In the genomic region with DNA sequence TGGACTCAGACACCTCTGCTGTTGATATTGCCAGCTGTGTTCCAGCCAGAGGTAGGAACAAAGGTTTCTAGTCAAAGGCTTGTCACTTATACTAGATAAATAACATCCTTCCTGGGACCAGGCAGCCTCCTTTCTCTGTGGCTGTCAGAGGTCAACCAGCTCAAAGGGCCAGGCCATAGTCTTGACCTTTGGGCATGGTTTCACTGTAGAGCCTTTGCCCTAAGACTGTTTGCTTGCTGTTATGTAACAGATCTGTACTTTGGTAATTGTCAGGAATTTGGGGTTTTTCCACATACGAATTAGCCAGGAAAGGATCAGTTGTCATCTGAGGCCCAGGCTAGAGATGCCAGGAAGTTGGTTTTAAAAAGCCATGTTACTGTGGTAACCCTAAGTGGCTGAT, we compare ENCODE assay signal across 18 mouse cellular contexts. TPM values are rescaled to one million over a fixed set of nuclear protein-coding genes. Genes with fewer than 3 reads are reported as not detected.
DNase-seq lines count a peak whose midpoint lies in the region; ATAC-seq and TF ChIP-seq lines count a peak whose summit lies in the region.
"Had no signal": no experiment of that assay in that cellular context is flagged by ENCODE, and none has a peak within 500 bp of the region (broad histone marks: within the 10 kb centered on the region; RNA-seq: fewer than 3 reads in every experiment).

No protein-coding gene starts in this region.

- TF ChIP-seq POLR2A in liver, adult 2 months (IDR thresholded peaks at IDR 0.05; ENCODE audit: extremely low read depth, insufficient read depth, low read length), result no peak

- TF ChIP-seq CTCF in midbrain, postnatal 0 days (IDR thresholded peaks at IDR 0.05), result no peak
- no peak for TF ChIP-seq CTCF in liver, adult 2 months (IDR thresholded peaks at IDR 0.05; ENCODE audit: low read depth, low read length)

- ATAC-seq in forebrain, embryonic 11.5 days (replicated peaks; ENCODE audit: low FRiP score), result no peak
- ATAC-seq in midbrain, postnatal 0 days (ENCODE audit: low FRiP score), result no peak
- ATAC-seq in intestine, embryonic 15.5 days, result no peak
- no peak for ATAC-seq in erythroid progenitor cell, adult 5-6 weeks (replicated peaks; ENCODE audit: low FRiP score, poor library complexity, severe bottlenecking)

- peak; percentile 21 for DNase-seq in forebrain, embryonic 11.5 days (ENCODE audit: low spot score)
- DNase-seq in forebrain, embryonic 10.5 days (ENCODE audit: extremely low spot score, low spot score), result no peak
- DNase-seq in midbrain, embryonic 10.5 days (ENCODE audit: low spot score), result peak; percentile 14
- no peak for DNase-seq in midbrain, postnatal 0 days (ENCODE audit: low spot score)
- DNase-seq in liver, adult 2 months (ENCODE audit: extremely low read depth, low read depth, low spot score), result peak; percentile 100
- no peak for DNase-seq in right cerebral cortex, postnatal 25 days
- DNase-seq: B cell, adult 2 months; layer of hippocampus, adult 9-11 months had no signal

- H3K27me3 ChIP-seq in forebrain, embryonic 11.5 days (ENCODE audit: control insufficient read depth, insufficient read depth, low read length), result no peaks in the 10 kb centered on the region
- H3K27me3 ChIP-seq in forebrain, embryonic 10.5 days (ENCODE audit: poor library complexity, severe bottlenecking), result no peaks in the 10 kb centered on the region
- no peaks in the 10 kb centered on the region for H3K27me3 ChIP-seq in midbrain, embryonic 10.5 days (ENCODE audit: low read depth, poor library complexity, severe bottlenecking)
- no peaks in the 10 kb centered on the region for H3K27me3 ChIP-seq in midbrain, postnatal 0 days (ENCODE audit: insufficient read depth, low read length)
- no peaks in the 10 kb centered on the region for H3K27me3 ChIP-seq in liver, adult 2 months (ENCODE audit: control insufficient read depth, insufficient read depth, low read length)
- no peaks in the 10 kb centered on the region for H3K27me3 ChIP-seq in intestine, embryonic 15.5 days (replicated peaks)
- H3K27me3 ChIP-seq: forebrain, embryonic 12.5 days; hindbrain, embryonic 15.5 days had no signal

- no peaks in the 10 kb centered on the region for H3K4me1 ChIP-seq in forebrain, embryonic 11.5 days (replicated peaks; ENCODE audit: control insufficient read depth, insufficient read depth, low read length)
- peaks cover 6% of the 10 kb centered on the region for H3K4me1 ChIP-seq in forebrain, embryonic 10.5 days
- H3K4me1 ChIP-seq in midbrain, embryonic 10.5 days, result peaks cover 5% of the 10 kb centered on the region; the same call in 1 of the 2 replicates
- H3K4me1 ChIP-seq in midbrain, postnatal 0 days (ENCODE audit: insufficient read depth, low read length), result no peaks in the 10 kb centered on the region
- peaks cover 37% of the 10 kb centered on the region for H3K4me1 ChIP-seq in liver, adult 2 months (ENCODE audit: control insufficient read depth, insufficient read depth, low read length)
- H3K4me1 ChIP-seq in intestine, embryonic 15.5 days (replicated peaks), result no peaks in the 10 kb centered on the region
- H3K4me1 ChIP-seq: forebrain, embryonic 12.5 days; hindbrain, embryonic 15.5 days had no signal

- WGBS in forebrain, embryonic 11.5 days, result 64% methylated on average over 1 of the region's 1 CpGs
- WGBS in forebrain, embryonic 10.5 days, result 47% methylated on average over 1 of the region's 1 CpGs
- WGBS in midbrain, embryonic 10.5 days, result 57% methylated on average over 1 of the region's 1 CpGs
- WGBS in midbrain, postnatal 0 days, result 46% methylated on average over 1 of the region's 1 CpGs
- WGBS in liver, adult 2 months, result 3% methylated on average over 1 of the region's 1 CpGs
- WGBS in intestine, embryonic 15.5 days, result 32% methylated on average over 1 of the region's 1 CpGs

- no peak overlapping the region for H3K4me3 ChIP-seq in forebrain, embryonic 11.5 days (ENCODE audit: low read depth, low read length)
- H3K4me3 ChIP-seq in forebrain, embryonic 10.5 days, result no peak overlapping the region
- no peak overlapping the region for H3K4me3 ChIP-seq in midbrain, embryonic 10.5 days
- no peak overlapping the region for H3K4me3 ChIP-seq in midbrain, postnatal 0 days (ENCODE audit: low read depth, low read length)
- H3K4me3 ChIP-seq in liver, adult 2 months (ENCODE audit: insufficient read depth, low read depth, low read length), result no peak overlapping the region
- no peak overlapping the region for H3K4me3 ChIP-seq in intestine, embryonic 15.5 days (replicated peaks)
- H3K4me3 ChIP-seq: forebrain, embryonic 12.5 days; hindbrain, embryonic 15.5 days; myocyte had no signal

- H3K9me3 ChIP-seq in forebrain, embryonic 11.5 days (ENCODE audit: control insufficient read depth, low read length), result no peaks in the 10 kb centered on the region
- no peaks in the 10 kb centered on the region for H3K9me3 ChIP-seq in forebrain, embryonic 10.5 days
- H3K9me3 ChIP-seq in midbrain, embryonic 10.5 days (replicated peaks), result no peaks in the 10 kb centered on the region
- no peaks in the 10 kb centered on the region for H3K9me3 ChIP-seq in midbrain, postnatal 0 days (ENCODE audit: low read length)
- H3K9me3 ChIP-seq in intestine, embryonic 15.5 days, result no peaks in the 10 kb centered on the region
- H3K9me3 ChIP-seq: forebrain, embryonic 12.5 days; G1E; hindbrain, embryonic 15.5 days had no signal

- H3K79me2 ChIP-seq in liver, adult 2 months (ENCODE audit: control insufficient read depth, insufficient read depth, low read length), result no peaks in the 10 kb centered on the region

- no peak overlapping the region for H3K27ac ChIP-seq in forebrain, embryonic 11.5 days (ENCODE audit: low read depth, low read length)
- H3K27ac ChIP-seq in forebrain, embryonic 10.5 days, result no peak overlapping the region
- H3K27ac ChIP-seq in midbrain, embryonic 10.5 days (replicated peaks), result no peak overlapping the region
- no peak overlapping the region for H3K27ac ChIP-seq in midbrain, postnatal 0 days (ENCODE audit: low read depth, low read length)
- peak overlapping the region; percentile 91 for H3K27ac ChIP-seq in liver, adult 2 months (replicated peaks; ENCODE audit: insufficient read depth, low read depth, low read length)
- H3K27ac ChIP-seq in intestine, embryonic 15.5 days, result no peak overlapping the region
- H3K27ac ChIP-seq: forebrain, embryonic 12.5 days; hindbrain, embryonic 15.5 days had no signal

- H3K9ac ChIP-seq in forebrain, embryonic 11.5 days (ENCODE audit: low read length), result no peak overlapping the region
- H3K9ac ChIP-seq in midbrain, postnatal 0 days (replicated peaks; ENCODE audit: low read length, poor library complexity, severe bottlenecking), result no peak overlapping the region
- H3K9ac ChIP-seq in liver, adult 2 months (ENCODE audit: low read depth, low read length), result no peak overlapping the region
- H3K9ac ChIP-seq in intestine, embryonic 15.5 days, result no peak overlapping the region
- H3K9ac ChIP-seq: forebrain, embryonic 12.5 days; hindbrain, embryonic 15.5 days had no signal

- H3K4me2 ChIP-seq in forebrain, embryonic 11.5 days (ENCODE audit: low read depth, low read length, severe bottlenecking), result no peak overlapping the region
- H3K4me2 ChIP-seq in midbrain, postnatal 0 days (ENCODE audit: low read depth, low read length, poor library complexity, severe bottlenecking), result no peak overlapping the region
- H3K4me2 ChIP-seq in intestine, embryonic 15.5 days (replicated peaks), result no peak overlapping the region
- H3K4me2 ChIP-seq: forebrain, embryonic 12.5 days; heart, embryonic 11.5 days; hindbrain, embryonic 15.5 days had no signal

- H3K36me3 ChIP-seq in forebrain, embryonic 11.5 days (ENCODE audit: control insufficient read depth, insufficient read depth, low read length), result no peaks in the 10 kb centered on the region
- H3K36me3 ChIP-seq in forebrain, embryonic 10.5 days (replicated peaks), result no peaks in the 10 kb centered on the region
- H3K36me3 ChIP-seq in midbrain, embryonic 10.5 days, result no peaks in the 10 kb centered on the region
- no peaks in the 10 kb centered on the region for H3K36me3 ChIP-seq in midbrain, postnatal 0 days (ENCODE audit: insufficient read depth, low read length)
- peaks cover 64% of the 10 kb centered on the region for H3K36me3 ChIP-seq in liver, adult 2 months (ENCODE audit: control insufficient read depth, insufficient read depth, low read length)
- H3K36me3 ChIP-seq in intestine, embryonic 15.5 days, result no peaks in the 10 kb centered on the region
- H3K36me3 ChIP-seq: forebrain, embryonic 12.5 days; G1E; hindbrain, embryonic 15.5 days had no signal

RNA-seq across cellular contexts. Expression of a gene that starts 9.5 kb away (rescaled TPM):
- polyA plus RNA-seq in forebrain, embryonic 11.5 days (2014; fragmentation: Nextera tagmentation; extraction: Ambion mirVana), result not detected in 2 replicates
- polyA plus RNA-seq in forebrain, embryonic 10.5 days (2016; fragmentation: Nextera tagmentation; extraction: Ambion mirVana), result not detected in 2 replicates
- not detected in 2 replicates for polyA plus RNA-seq in midbrain, embryonic 10.5 days (2016; fragmentation: Nextera tagmentation; extraction: Ambion mirVana)
- not detected in 2 replicates for total RNA-seq in midbrain, postnatal 0 days (2014; rRNA removed)
- not detected in 2 replicates for polyA plus RNA-seq in midbrain, postnatal 0 days (2015; fragmentation: Nextera tagmentation; extraction: Ambion mirVana)
- total RNA-seq in liver, adult 2 months (2014; rRNA removed), result 199 and 293 TPM in 2 replicates
- polyA plus RNA-seq in liver, adult 2 months (2012; rRNA removed), result 92.4 and 106 TPM in 2 replicates
- 0.36 and 0.54 TPM in 2 replicates for polyA plus RNA-seq in intestine, embryonic 15.5 days (2015; fragmentation: Nextera tagmentation; extraction: Ambion mirVana)
- not detected in 2 replicates for total RNA-seq in erythroid progenitor cell, adult 5-6 weeks (2015; ENCODE audit: low replicate concordance)
- not detected in 2 replicates for total RNA-seq in erythroid progenitor cell, adult 5-6 weeks (2017; ENCODE audit: low replicate concordance)
- total RNA-seq: common myeloid progenitor, adult 5-6 weeks; gastrocnemius, adult 8-10 months; left cerebral cortex, postnatal 36 days had no signal
- polyA plus RNA-seq: forebrain, embryonic 12.5 days; G1E; heart, embryonic 11.5 days; hindbrain, embryonic 15.5 days; myocyte had no signal

RNA-seq across cellular contexts. Expression of a gene that starts 24.2 kb away (rescaled TPM):
- polyA plus RNA-seq in forebrain, embryonic 11.5 days (2014; fragmentation: Nextera tagmentation; extraction: Ambion mirVana), result not detected in 2 replicates
- not detected in 2 replicates for polyA plus RNA-seq in forebrain, embryonic 10.5 days (2016; fragmentation: Nextera tagmentation; extraction: Ambion mirVana)
- not detected in 2 replicates for polyA plus RNA-seq in midbrain, embryonic 10.5 days (2016; fragmentation: Nextera tagmentation; extraction: Ambion mirVana)
- total RNA-seq in midbrain, postnatal 0 days (2014; rRNA removed), result not detected in 2 replicates
- 0.12 TPM in 1 of 2 replicates, not detected in the other for polyA plus RNA-seq in midbrain, postnatal 0 days (2015; fragmentation: Nextera tagmentation; extraction: Ambion mirVana)
- total RNA-seq in liver, adult 2 months (2014; rRNA removed), result 0.20 and 0.28 TPM in 2 replicates
- polyA plus RNA-seq in liver, adult 2 months (2012; rRNA removed), result not detected in 2 replicates
- not detected in 2 replicates for polyA plus RNA-seq in intestine, embryonic 15.5 days (2015; fragmentation: Nextera tagmentation; extraction: Ambion mirVana)
- total RNA-seq in erythroid progenitor cell, adult 5-6 weeks (2015; ENCODE audit: low replicate concordance), result not detected in 2 replicates
- total RNA-seq in erythroid progenitor cell, adult 5-6 weeks (2017; ENCODE audit: low replicate concordance), result not detected in 2 replicates
- total RNA-seq: common myeloid progenitor, adult 5-6 weeks; gastrocnemius, adult 8-10 months; left cerebral cortex, postnatal 36 days had no signal
- polyA plus RNA-seq: forebrain, embryonic 12.5 days; G1E; heart, embryonic 11.5 days; hindbrain, embryonic 15.5 days; myocyte had no signal

RNA-seq across cellular contexts. Expression of a gene that starts 29.2 kb away (rescaled TPM):
- polyA plus RNA-seq in forebrain, embryonic 11.5 days (2014; fragmentation: Nextera tagmentation; extraction: Ambion mirVana), result not detected in 2 replicates
- polyA plus RNA-seq in forebrain, embryonic 10.5 days (2016; fragmentation: Nextera tagmentation; extraction: Ambion mirVana), result not detected in 2 replicates
- polyA plus RNA-seq in midbrain, embryonic 10.5 days (2016; fragmentation: Nextera tagmentation; extraction: Ambion mirVana), result not detected in 2 replicates
- not detected in 2 replicates for total RNA-seq in midbrain, postnatal 0 days (2014; rRNA removed)
- polyA plus RNA-seq in midbrain, postnatal 0 days (2015; fragmentation: Nextera tagmentation; extraction: Ambion mirVana), result not detected in 2 replicates
- total RNA-seq in liver, adult 2 months (2014; rRNA removed), result 0.40 and 0.46 TPM in 2 replicates
- polyA plus RNA-seq in liver, adult 2 months (2012; rRNA removed), result 0.17 and 0.48 TPM in 2 replicates
- 0.06 TPM in 1 of 2 replicates, not detected in the other for polyA plus RNA-seq in intestine, embryonic 15.5 days (2015; fragmentation: Nextera tagmentation; extraction: Ambion mirVana)
- total RNA-seq in erythroid progenitor cell, adult 5-6 weeks (2015; ENCODE audit: low replicate concordance), result not detected in 2 replicates
- total RNA-seq in erythroid progenitor cell, adult 5-6 weeks (2017; ENCODE audit: low replicate concordance), result not detected in 2 replicates
- total RNA-seq: common myeloid progenitor, adult 5-6 weeks; gastrocnemius, adult 8-10 months; left cerebral cortex, postnatal 36 days had no signal
- polyA plus RNA-seq: forebrain, embryonic 12.5 days; G1E; hindbrain, embryonic 15.5 days; myocyte had no signal

RNA-seq across cellular contexts. Expression of a gene that starts 55.9 kb away (rescaled TPM):
- not detected in 2 replicates for polyA plus RNA-seq in forebrain, embryonic 11.5 days (2014; fragmentation: Nextera tagmentation; extraction: Ambion mirVana)
- not detected in 2 replicates for polyA plus RNA-seq in forebrain, embryonic 10.5 days (2016; fragmentation: Nextera tagmentation; extraction: Ambion mirVana)
- polyA plus RNA-seq in midbrain, embryonic 10.5 days (2016; fragmentation: Nextera tagmentation; extraction: Ambion mirVana), result not detected in 2 replicates
- total RNA-seq in midbrain, postnatal 0 days (2014; rRNA removed), result not detected in 2 replicates
- polyA plus RNA-seq in midbrain, postnatal 0 days (2015; fragmentation: Nextera tagmentation; extraction: Ambion mirVana), result not detected in 2 replicates
- total RNA-seq in liver, adult 2 months (2014; rRNA removed), result 2,681 and 2,768 TPM in 2 replicates
- 1,412 and 1,958 TPM in 2 replicates for polyA plus RNA-seq in liver, adult 2 months (2012; rRNA removed)
- 3.5 and 6.7 TPM in 2 replicates for polyA plus RNA-seq in intestine, embryonic 15.5 days (2015; fragmentation: Nextera tagmentation; extraction: Ambion mirVana)
- total RNA-seq in erythroid progenitor cell, adult 5-6 weeks (2015; ENCODE audit: low replicate concordance), result not detected in 2 replicates
- not detected in 2 replicates for total RNA-seq in erythroid progenitor cell, adult 5-6 weeks (2017; ENCODE audit: low replicate concordance)
- total RNA-seq: common myeloid progenitor, adult 5-6 weeks; left cerebral cortex, postnatal 36 days had no signal
- polyA plus RNA-seq: forebrain, embryonic 12.5 days; G1E; hindbrain, embryonic 15.5 days; myocyte had no signal

Comparison
In these comparisons a context has a peak if more than half of its experiments do, and no peak if none do; other contexts are left out.
1. DNase-seq: peak in forebrain, embryonic 11.5 days (single experiment), midbrain, embryonic 10.5 days (single experiment) and liver, adult 2 months (single experiment); none in forebrain, embryonic 10.5 days (single experiment), midbrain, postnatal 0 days (single experiment) and right cerebral cortex, postnatal 25 days (single experiment).
2. RNA of a gene that starts 9.5 kb away (polyA plus RNA-seq): 92.4 to 106 TPM in liver, adult 2 months; 0.36 to 0.54 TPM in intestine, embryonic 15.5 days, not detected in forebrain, embryonic 11.5 days, not detected in forebrain, embryonic 10.5 days, not detected in midbrain, embryonic 10.5 days and not detected in midbrain, postnatal 0 days; every median in the first group is over 10 times any median in the second.